Mouse (Mus musculus) hindbrain, embryonic 16.5 days (tissue): Measurements from ENCODE around the gene Kif2b. TPM values are rescaled to one million over a fixed set of nuclear protein-coding genes. Genes with fewer than 3 reads are reported as not detected.

Experiments
- ATAC-seq: fragments of 200-750 bp; cut with Nextera tagmentation; 2 replicates; pipeline ENCODE4 v1.8.0; 2017; ENCODE audit warnings: moderate TSS enrichment, moderate library complexity
- H3K27ac ChIP-seq: fragments of 300-500 bp; sonication (generic); 2 replicates; pipeline ENCODE4 v1.5.1; 2014; ENCODE audit warnings: low read depth, mild to moderate bottlenecking, control low read depth, low read length, moderate library complexity
- H3K27me3 ChIP-seq: fragments of 300-500 bp; sonication (generic); replicated peaks from 2 replicates; pipeline ENCODE4 v1.6.1; 2014; ENCODE audit warnings: low read length; ENCODE audit not compliant: control insufficient read depth, insufficient read depth
- H3K36me3 ChIP-seq: fragments of 300-500 bp; sonication (generic); 2 replicates; pipeline ENCODE4 v1.6.1; 2014; ENCODE audit warnings: mild to moderate bottlenecking, low read length, moderate library complexity, mixed read lengths; ENCODE audit not compliant: control insufficient read depth, insufficient read depth
- H3K4me1 ChIP-seq: fragments of 300-500 bp; sonication (generic); 2 replicates; pipeline ENCODE4 v1.6.1; 2014; ENCODE audit warnings: low read depth, low read length; ENCODE audit not compliant: control insufficient read depth, insufficient read depth
- H3K4me2 ChIP-seq: fragments of 300-500 bp; sonication (generic); 2 replicates; pipeline ENCODE4 v1.6.1; 2014; ENCODE audit warnings: mild to moderate bottlenecking, low read length, control low read depth, moderate library complexity
- H3K4me3 ChIP-seq: fragments of 300-500 bp; sonication (generic); 2 replicates; pipeline ENCODE4 v1.5.1; 2014; ENCODE audit warnings: mild to moderate bottlenecking, low read length, control low read depth, moderate library complexity
- H3K9ac ChIP-seq: fragments of 300-500 bp; sonication (generic); 2 replicates; pipeline ENCODE4 v1.6.1; 2014; ENCODE audit warnings: low read depth, mild to moderate bottlenecking, control low read depth, low read length, moderate library complexity
- H3K9me3 ChIP-seq: fragments of 300-500 bp; sonication (generic); 2 replicates; pipeline ENCODE4 v1.6.1; 2014; ENCODE audit warnings: mild to moderate bottlenecking, low read length, moderate library complexity; ENCODE audit not compliant: control insufficient read depth
- WGBS: fragments of 180-500 bp; shearing (Covaris S2); extraction: QIAGEN DNeasy Blood & Tissue Kit; methylation state at CpG from one replicate; pipeline ENCODE4 v1.1.7; 2014; 5-methylcytosine and 5-hydroxymethylcytosine counted together
- polyA plus RNA-seq: library from polyadenylated mRNA; unstranded; fragments of >200 nt; fragmentation: Nextera tagmentation; extraction: Ambion mirVana; gene quantifications from 2 replicates; pipeline ENCODE4 v1.2.1, GENCODE M21; 2015

Kif2b gene
- polyA plus RNA-seq, result not detected in 2 replicates

DNA sequence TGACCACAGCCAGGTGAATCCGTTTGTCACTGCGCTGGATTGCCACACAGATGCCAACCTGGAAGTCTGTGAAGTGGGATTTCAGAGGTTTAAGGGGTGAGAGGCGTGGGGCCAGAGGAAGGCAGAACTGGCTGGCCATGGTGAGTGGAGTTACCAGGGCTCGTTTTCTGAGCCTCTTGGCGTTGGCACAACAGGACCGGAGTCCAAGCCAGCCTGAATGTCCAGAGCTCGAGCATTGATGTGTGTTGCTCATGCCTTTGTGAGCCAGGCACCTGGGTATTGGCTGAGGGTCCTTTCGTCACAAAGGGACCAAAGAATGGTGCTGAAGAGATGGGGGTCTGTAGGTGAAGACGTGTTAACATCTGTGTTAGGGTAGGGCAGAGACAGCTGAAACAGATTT lies at the start of gene Kif2b:
TSS of gene Kif2b (minus strand) at position 242 of the 400 bp plus-strand sequence.
- WGBS, result 86% methylated on average over 9 of the region's 9 CpGs
- no peaks in the 10 kb centered on the region for H3K4me1 ChIP-seq
- H3K27me3 ChIP-seq, result no peaks in the 10 kb centered on the region
- no peak within 1 kb of the TSS for H3K9ac ChIP-seq
- H3K36me3 ChIP-seq, result no peaks in the 10 kb centered on the region
- no peak within 1 kb of the TSS for H3K27ac ChIP-seq
- H3K4me2 ChIP-seq, result no peak within 1 kb of the TSS
- ATAC-seq, result no peak
- H3K4me3 ChIP-seq, result no peak within 1 kb of the TSS
- no peaks in the 10 kb centered on the region for H3K9me3 ChIP-seq

DNA sequence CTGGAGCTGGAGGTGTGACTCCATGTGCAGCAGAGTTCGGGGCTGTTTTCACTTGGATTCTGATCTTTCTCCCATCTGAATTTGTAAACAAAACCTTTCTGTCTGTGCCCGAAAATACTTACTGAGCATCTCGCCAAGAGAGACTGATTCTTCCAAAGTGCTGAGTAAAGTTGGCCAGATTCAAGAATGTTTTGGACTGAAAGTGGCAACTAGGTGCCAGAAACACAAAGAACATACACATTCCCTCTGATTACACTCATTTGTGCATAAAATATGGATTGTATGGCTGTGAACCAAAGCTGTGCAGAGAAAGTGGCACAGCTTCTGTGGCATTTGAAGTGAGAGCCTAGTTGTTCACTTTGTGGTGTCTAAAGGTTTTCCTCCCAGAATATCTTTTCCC lies 15.7 kb upstream of the Kif2b start:
- Histone ChIP-seq H3K36me3 (no peaks in the 10 kb centered on the region), H3K4me2 (no peak overlapping the region), H3K9ac (no peak overlapping the region), H3K27ac (no peak overlapping the region), H3K4me3 (no peak overlapping the region), H3K4me1 (no peaks in the 10 kb centered on the region), H3K27me3 (no peaks in the 10 kb centered on the region), H3K9me3 (no peaks in the 10 kb centered on the region)
- WGBS, result 80% methylated on average over 3 of the region's 3 CpGs
- no peak for ATAC-seq

DNA sequence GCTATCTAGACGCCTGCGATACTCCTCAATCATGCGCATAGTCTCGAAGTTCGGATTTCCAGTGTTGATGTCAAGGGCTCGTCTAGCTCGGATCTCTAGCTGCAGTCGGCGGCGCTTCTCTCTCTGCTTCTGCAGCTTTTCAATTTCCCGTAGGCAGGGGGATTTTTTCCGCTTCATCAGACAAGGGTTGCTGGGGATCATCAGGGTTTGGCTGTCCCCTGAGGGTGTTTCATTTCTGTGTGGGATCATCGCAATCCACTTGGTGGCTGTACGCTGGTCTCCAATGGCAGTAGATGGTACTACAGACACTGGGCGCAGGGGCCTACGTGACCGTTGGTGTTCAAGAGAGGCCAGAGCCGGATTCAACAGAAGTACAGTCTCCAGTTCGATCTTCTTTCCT lies 502 bp downstream of the Kif2b start:
- no peaks in the 10 kb centered on the region for H3K4me1 ChIP-seq
- no peaks in the 10 kb centered on the region for H3K27me3 ChIP-seq
- no peak overlapping the region for H3K27ac ChIP-seq
- no peaks in the 10 kb centered on the region for H3K9me3 ChIP-seq
- ATAC-seq, result no peak
- no peaks in the 10 kb centered on the region for H3K36me3 ChIP-seq
- 93% methylated on average over 19 of the region's 19 CpGs for WGBS
- H3K4me2 ChIP-seq, result no peak overlapping the region
- no peak overlapping the region for H3K9ac ChIP-seq
- no peak overlapping the region for H3K4me3 ChIP-seq

DNA sequence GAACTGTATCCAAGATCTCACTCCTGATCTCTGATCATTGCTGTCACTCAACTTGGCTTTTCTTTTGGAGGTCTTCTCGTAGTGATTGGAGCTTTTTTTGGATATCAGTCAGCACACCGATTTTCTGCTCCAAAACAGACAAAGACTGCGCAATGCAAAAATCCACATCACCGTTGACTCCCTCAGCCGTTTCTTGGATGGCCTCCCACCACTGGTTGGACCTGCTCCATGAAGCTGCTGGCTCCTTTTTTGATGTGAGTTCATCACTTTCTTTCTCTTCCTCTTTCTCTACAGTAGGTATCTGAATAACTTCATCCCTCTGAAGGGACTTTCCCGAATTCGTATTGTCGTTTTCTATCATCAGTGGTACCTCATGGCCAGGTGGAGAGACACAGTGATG lies 2.0 kb downstream of the Kif2b start:
- H3K4me1 ChIP-seq, result no peaks in the 10 kb centered on the region
- H3K4me2 ChIP-seq, result no peak overlapping the region
- no peaks in the 10 kb centered on the region for H3K9me3 ChIP-seq
- H3K27ac ChIP-seq, result no peak overlapping the region
- H3K9ac ChIP-seq, result no peak overlapping the region
- no peaks in the 10 kb centered on the region for H3K27me3 ChIP-seq
- no peak overlapping the region for H3K4me3 ChIP-seq
- WGBS, result 89% methylated on average over 8 of the region's 8 CpGs
- ATAC-seq, result no peak
- no peaks in the 10 kb centered on the region for H3K36me3 ChIP-seq

DNA sequence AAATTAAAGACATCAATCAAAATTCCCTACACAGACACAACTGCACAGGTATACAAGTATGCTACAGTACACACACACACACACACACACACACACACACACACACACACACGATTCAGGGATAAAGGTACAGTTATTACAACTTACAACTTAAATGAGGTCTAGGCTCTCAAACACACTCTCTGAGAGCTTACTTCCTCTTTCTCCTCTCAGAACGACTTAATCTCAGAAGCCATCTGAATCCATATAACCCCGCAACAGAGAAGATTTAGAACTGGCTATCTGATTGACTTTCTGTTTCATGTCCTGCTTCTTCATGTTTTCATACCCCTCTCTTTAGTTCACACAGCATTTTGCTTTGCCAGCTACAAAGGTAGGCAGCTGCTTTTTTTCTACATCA lies 2.9 kb downstream of the Kif2b start:
- no peak for ATAC-seq
- Histone ChIP-seq H3K27ac (no peak overlapping the region), H3K4me2 (no peak overlapping the region), H3K4me1 (no peaks in the 10 kb centered on the region), H3K9me3 (no peaks in the 10 kb centered on the region), H3K27me3 (no peaks in the 10 kb centered on the region), H3K4me3 (no peak overlapping the region), H3K9ac (no peak overlapping the region), H3K36me3 (no peaks in the 10 kb centered on the region)
- WGBS, result 80% methylated on average over 3 of the region's 3 CpGs

DNA sequence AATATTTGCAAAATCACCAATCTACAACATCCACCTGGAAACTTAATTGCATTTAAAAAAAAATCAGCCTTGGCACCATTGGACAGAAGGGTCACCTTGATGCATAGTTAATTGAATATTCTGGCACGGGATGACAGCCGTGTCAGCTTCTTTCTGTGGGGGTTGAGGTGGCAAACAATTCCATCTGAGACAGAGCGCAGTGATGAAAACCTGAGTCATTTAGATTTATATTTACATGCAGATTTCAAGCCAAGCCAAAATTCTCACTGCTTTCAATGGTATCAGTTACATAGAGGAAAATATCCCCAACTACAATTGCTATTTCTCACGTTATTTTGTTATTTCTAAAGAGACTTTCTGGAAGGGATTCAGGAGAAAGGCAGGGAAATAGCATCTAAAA lies 46.6 kb downstream of the Kif2b start:
- Histone ChIP-seq H3K4me3 (no peak overlapping the region), H3K9me3 (no peaks in the 10 kb centered on the region), H3K36me3 (no peaks in the 10 kb centered on the region), H3K4me1 (no peaks in the 10 kb centered on the region), H3K27ac (no peak overlapping the region), H3K4me2 (no peak overlapping the region), H3K9ac (no peak overlapping the region), H3K27me3 (no peaks in the 10 kb centered on the region)
- no peak for ATAC-seq
- 62% methylated on average over 4 of the region's 4 CpGs for WGBS
